Mouse (Mus musculus) stomach, embryonic 14.5 days (tissue): ENCODE results near the gene Erbb2. TPM values are rescaled to one million over a fixed set of nuclear protein-coding genes. Genes with fewer than 3 reads are reported as not detected.

Source experiments
- ATAC-seq: fragments of 200-750 bp; cut with Nextera tagmentation; 2 replicates; pipeline ENCODE4 v1.8.0; 2017; ENCODE audit warnings: low read depth, moderate TSS enrichment; ENCODE audit not compliant: insufficient number of reproducible peaks, insufficient read depth, low FRiP score
- H3K27ac ChIP-seq: fragments of 300-500 bp; sonication (generic); 2 replicates; pipeline ENCODE4 v1.5.1; 2014; ENCODE audit warnings: mild to moderate bottlenecking, low read length, moderate library complexity, mixed read lengths
- H3K27me3 ChIP-seq: fragments of 300-500 bp; sonication (generic); 2 replicates; pipeline ENCODE4 v1.6.1; 2014; ENCODE audit warnings: low read length, control low read depth, mixed read lengths; ENCODE audit not compliant: control insufficient read depth, insufficient read depth
- H3K36me3 ChIP-seq: fragments of 300-500 bp; sonication (generic); 2 replicates; pipeline ENCODE4 v1.6.1; 2014; ENCODE audit warnings: mild to moderate bottlenecking, control low read depth, low read length, moderate library complexity, mixed read lengths; ENCODE audit not compliant: control insufficient read depth, insufficient read depth
- H3K4me1 ChIP-seq: fragments of 300-500 bp; sonication (generic); 2 replicates; pipeline ENCODE4 v1.6.1; 2014; ENCODE audit warnings: low read length, control low read depth, mixed read lengths; ENCODE audit not compliant: control insufficient read depth, insufficient read depth
- H3K4me2 ChIP-seq: fragments of 300-500 bp; sonication (generic); replicated peaks from 2 replicates; pipeline ENCODE4 v1.6.1; 2014; ENCODE audit warnings: low read depth, low read length, control low read depth
- H3K4me3 ChIP-seq: fragments of 300-500 bp; sonication (generic); 2 replicates; pipeline ENCODE4 v1.5.1; 2014; ENCODE audit warnings: low read depth, low read length, control low read depth
- H3K9ac ChIP-seq: fragments of 300-500 bp; sonication (generic); replicated peaks from 2 replicates; pipeline ENCODE4 v1.6.1; 2014; ENCODE audit warnings: low read depth, mild to moderate bottlenecking, control low read depth, low read length, moderate library complexity, mixed read lengths
- H3K9me3 ChIP-seq: fragments of 300-500 bp; sonication (generic); 2 replicates; pipeline ENCODE4 v1.6.1; 2016; ENCODE audit warnings: low read depth, low read length, control low read depth; ENCODE audit not compliant: control insufficient read depth
- WGBS: fragments of 180-500 bp; shearing (Covaris S2); extraction: QIAGEN DNeasy Blood & Tissue Kit; methylation state at CpG from one replicate; pipeline ENCODE4 v1.1.7; 2014; 5-methylcytosine and 5-hydroxymethylcytosine counted together
- polyA plus RNA-seq: library from polyadenylated mRNA; unstranded; fragments of >200 nt; fragmentation: Nextera tagmentation; extraction: Ambion mirVana; gene quantifications from 2 replicates; pipeline ENCODE4 v1.2.1, GENCODE M21; 2014

The Erbb2 gene
- polyA plus RNA-seq, 1 experiment from 2014 or later: 48.0 TPM

DNA sequence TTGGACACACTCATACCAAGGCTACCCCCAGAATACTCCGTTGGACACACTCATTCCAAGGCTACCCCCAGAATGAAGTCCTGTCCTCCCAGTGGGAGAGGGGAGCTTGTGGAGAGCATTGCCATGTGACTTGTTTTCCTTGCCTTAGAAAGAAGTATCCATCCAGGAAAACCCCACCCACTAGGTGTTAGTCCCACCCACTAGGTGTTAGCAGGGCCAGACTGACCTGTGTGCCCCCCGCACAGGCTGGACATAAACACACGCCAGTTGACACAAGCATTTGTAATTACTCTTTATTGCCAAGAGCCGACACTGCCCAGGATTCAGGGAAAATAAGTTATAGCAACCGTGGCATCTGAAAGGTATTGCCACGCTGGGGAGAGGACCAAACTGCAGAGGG is 25.2 kb downstream of the Erbb2 start:
- H3K27me3 ChIP-seq: no peaks in the 10 kb centered on the region
- ATAC-seq: no peak
- peaks cover 2% of the 10 kb centered on the region; the same call in 1 of the 2 replicates for H3K4me1 ChIP-seq
- H3K4me2 ChIP-seq: no peak overlapping the region; the same call in 1 of the 2 replicates
- H3K4me3 ChIP-seq: no peak overlapping the region
- H3K9ac ChIP-seq: no peak overlapping the region
- 77% methylated on average over 6 of the region's 6 CpGs for WGBS
- H3K27ac ChIP-seq: no peak overlapping the region
- H3K9me3 ChIP-seq: no peaks in the 10 kb centered on the region
- peaks cover 36% of the 10 kb centered on the region for H3K36me3 ChIP-seq

DNA sequence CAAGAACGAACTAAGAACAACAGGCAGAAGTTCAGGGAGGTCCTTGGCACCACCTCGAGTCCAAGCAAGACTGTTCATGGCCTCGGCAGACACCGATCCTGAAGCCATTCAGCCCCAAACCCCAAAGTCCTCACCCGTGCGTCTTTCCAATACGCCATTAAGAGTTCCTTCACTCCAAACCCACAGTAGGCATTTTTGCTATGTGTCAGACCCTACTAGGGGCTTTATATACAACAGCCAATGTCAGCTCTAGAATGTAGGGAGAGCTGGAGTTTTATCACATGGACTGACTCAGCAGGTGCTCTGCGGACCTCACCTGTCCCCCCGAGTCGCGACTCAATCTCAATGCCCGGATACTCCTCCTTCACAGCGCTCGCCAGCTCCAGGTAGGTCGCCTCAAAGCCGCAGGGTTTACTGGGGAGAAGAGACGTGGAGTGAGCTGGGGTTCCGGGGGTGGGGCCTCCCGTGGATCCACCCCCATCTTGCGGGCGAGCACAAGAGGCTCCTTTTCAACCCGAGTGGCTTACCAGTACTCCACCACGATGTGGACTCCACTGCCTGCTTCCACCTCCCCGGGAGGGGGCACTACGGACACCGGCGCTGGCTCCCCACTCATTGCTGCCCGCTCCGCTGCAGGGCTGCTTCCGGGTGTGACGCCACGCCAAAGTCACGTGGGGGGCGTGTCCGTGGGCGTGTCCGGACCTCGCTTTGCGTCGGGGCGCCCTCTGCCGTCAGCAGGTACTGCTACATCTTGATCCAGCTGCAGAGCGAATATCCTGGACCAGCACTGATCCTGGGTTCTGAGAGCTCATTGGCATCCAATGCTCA is 26.3 kb downstream of the Erbb2 start, which contains the start of gene Mien1:
Gene Mien1 (minus strand): TSS at position 661 of the 828 bp plus-strand sequence.
- H3K4me2 ChIP-seq: peak within 1 kb of the TSS; percentile 77
- H3K36me3 ChIP-seq: peaks cover 30% of the 10 kb centered on the region
- 3% methylated on average over 43 of the region's 43 CpGs for WGBS
- peak within 1 kb of the TSS; percentile 42 for H3K9ac ChIP-seq
- H3K4me3 ChIP-seq: peak within 1 kb of the TSS; percentile 67
- peak within 1 kb of the TSS; percentile 48; the same call in 1 of the 2 replicates for H3K27ac ChIP-seq
- no peaks in the 10 kb centered on the region for H3K9me3 ChIP-seq
- peak; percentile 94 for ATAC-seq
- H3K27me3 ChIP-seq: no peaks in the 10 kb centered on the region
- H3K4me1 ChIP-seq: peaks cover 2% of the 10 kb centered on the region; the same call in 1 of the 2 replicates

GRCm38 (mm10) chr11:98443688-98444087 is 31.4 kb downstream of the Erbb2 start:
- WGBS: 100% methylated on average over 1 of the region's 1 CpGs
- no peak overlapping the region for H3K9ac ChIP-seq
- H3K27ac ChIP-seq: no peak overlapping the region
- no peaks in the 10 kb centered on the region for H3K4me1 ChIP-seq
- H3K4me2 ChIP-seq: no peak overlapping the region
- no peaks in the 10 kb centered on the region for H3K9me3 ChIP-seq
- 0 out of 2 replicates have a peak, but pooled peaks cover 7% of the 10 kb centered on the region for H3K27me3 ChIP-seq
- ATAC-seq: no peak
- no peak overlapping the region for H3K4me3 ChIP-seq
- H3K36me3 ChIP-seq: no peaks in the 10 kb centered on the region

GRCm38 (mm10) chr11:98445238-98445637 is 33.0 kb downstream of the Erbb2 start:
- no peak overlapping the region for H3K4me2 ChIP-seq
- H3K4me1 ChIP-seq: no peaks in the 10 kb centered on the region
- H3K27ac ChIP-seq: peak overlapping the region; percentile 6; the same call in 1 of the 2 replicates
- no peak overlapping the region for H3K9ac ChIP-seq
- 0 out of 2 replicates have a peak, but pooled peaks cover 7% of the 10 kb centered on the region for H3K27me3 ChIP-seq
- no peak for ATAC-seq
- H3K36me3 ChIP-seq: no peaks in the 10 kb centered on the region
- no peaks in the 10 kb centered on the region for H3K9me3 ChIP-seq
- no peak overlapping the region for H3K4me3 ChIP-seq
- 16% methylated on average over 1 of the region's 1 CpGs for WGBS

DNA sequence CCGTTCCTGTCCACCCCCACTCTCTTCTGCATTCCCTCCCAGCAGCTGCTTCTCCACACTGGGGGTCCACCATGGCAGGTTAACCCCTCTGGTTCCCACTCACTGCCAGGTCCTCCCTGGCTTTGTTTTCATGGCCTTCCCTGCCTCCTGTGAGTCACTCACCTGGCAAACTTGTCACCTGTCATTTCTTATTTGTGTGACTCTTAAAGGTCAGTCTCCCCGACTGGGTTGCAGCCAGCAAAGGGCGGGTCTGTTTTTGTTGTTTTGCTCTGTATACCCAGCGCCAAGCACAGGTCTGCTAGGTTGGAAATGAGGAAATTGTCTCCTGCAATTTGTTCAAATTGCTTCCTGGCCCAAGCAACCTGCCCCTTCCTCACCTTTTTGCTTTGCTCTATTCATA is 33.4 kb downstream of the Erbb2 start:
- Histone ChIP-seq H3K4me2 (no peak overlapping the region), H3K27ac (peak overlapping the region; percentile 92; the same call in 1 of the 2 replicates), H3K36me3 (peaks cover 4% of the 10 kb centered on the region; the same call in 1 of the 2 replicates), H3K9me3 (no peaks in the 10 kb centered on the region), H3K27me3 (0 out of 2 replicates have a peak, but pooled peaks cover 7% of the 10 kb centered on the region), H3K4me1 (no peaks in the 10 kb centered on the region), H3K9ac (no peak overlapping the region), H3K4me3 (no peak overlapping the region)
- ATAC-seq: no peak
- WGBS: 42% methylated on average over 4 of the region's 4 CpGs

DNA sequence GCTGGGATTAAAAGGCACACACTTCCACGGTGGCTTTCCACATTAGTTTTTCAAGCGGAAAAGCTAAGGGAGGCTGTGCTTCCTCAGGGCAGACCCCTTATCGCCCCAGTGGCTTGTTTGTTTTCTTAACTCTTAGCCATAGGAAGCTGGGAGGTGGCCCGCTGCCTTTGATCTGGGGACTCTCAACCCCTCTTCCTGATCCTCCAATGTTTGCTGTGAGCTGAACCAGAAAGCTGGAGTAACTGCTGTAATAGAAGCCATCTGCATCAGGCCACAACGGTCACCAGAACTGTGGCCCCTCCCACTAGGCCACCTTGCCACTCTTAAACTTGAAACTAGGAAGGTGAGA is 33.9 kb downstream of the Erbb2 start, which contains the start of gene Grb7:
Gene Grb7 (plus strand): TSS at position 182 of the 349 bp plus-strand sequence.
- Histone ChIP-seq H3K4me2 (peak within 1 kb of the TSS; percentile 32), H3K9me3 (no peaks in the 10 kb centered on the region), H3K9ac (peak within 1 kb of the TSS; percentile 55), H3K4me1 (no peaks in the 10 kb centered on the region), H3K27ac (peak within 1 kb of the TSS; percentile 92), H3K27me3 (0 out of 2 replicates have a peak, but pooled peaks cover 7% of the 10 kb centered on the region), H3K36me3 (peaks cover 7% of the 10 kb centered on the region; the same call in 1 of the 2 replicates), H3K4me3 (peak within 1 kb of the TSS; percentile 42)
- ATAC-seq: no peak
- WGBS: 9% methylated on average over 5 of the region's 5 CpGs

- no peaks in the 10 kb centered on the region for H3K4me1 ChIP-seq
- peak overlapping the region; percentile 55 for H3K9ac ChIP-seq
- H3K36me3 ChIP-seq: peaks cover 9% of the 10 kb centered on the region; the same call in 1 of the 2 replicates
- H3K27ac ChIP-seq: peak overlapping the region; percentile 92
- peak overlapping the region; percentile 32 for H3K4me2 ChIP-seq
- peak; percentile 80 for ATAC-seq
- H3K4me3 ChIP-seq: peak overlapping the region; percentile 42
- 0 out of 2 replicates have a peak, but pooled peaks cover 7% of the 10 kb centered on the region for H3K27me3 ChIP-seq
- no peaks in the 10 kb centered on the region for H3K9me3 ChIP-seq
- WGBS: 1% methylated on average over 33 of the region's 33 CpGs
These were observed 34.5 kb downstream of the Erbb2 start for GRCm38 (mm10) chr11:98446562-98447474.

DNA sequence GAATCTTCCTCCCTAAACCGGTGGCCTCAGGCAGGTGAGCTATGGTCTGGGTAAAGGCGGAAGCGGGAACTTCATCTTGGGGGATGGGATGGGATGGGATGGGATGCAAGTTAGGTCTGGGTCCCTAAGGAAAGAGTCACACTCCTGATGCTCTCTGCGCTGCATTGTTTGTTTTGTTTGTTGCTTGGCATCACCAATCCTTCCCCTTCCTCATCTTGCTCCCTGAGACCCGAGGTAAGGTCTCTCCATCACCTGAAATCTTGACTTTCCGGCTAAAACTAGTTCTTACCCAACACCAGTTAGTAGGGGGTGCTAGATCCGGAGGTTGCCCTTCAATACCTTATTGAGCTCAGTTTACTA is 35.2 kb downstream of the Erbb2 start:
- Histone ChIP-seq H3K4me1 (no peaks in the 10 kb centered on the region), H3K27ac (peak overlapping the region; percentile 92), H3K9me3 (no peaks in the 10 kb centered on the region), H3K27me3 (0 out of 2 replicates have a peak, but pooled peaks cover 7% of the 10 kb centered on the region), H3K36me3 (peaks cover 9% of the 10 kb centered on the region; the same call in 1 of the 2 replicates), H3K4me3 (peak overlapping the region; percentile 42), H3K9ac (peak overlapping the region; percentile 55), H3K4me2 (peak overlapping the region; percentile 32)
- no peak for ATAC-seq
- WGBS: 12% methylated on average over 7 of the region's 7 CpGs
